Mouse (Mus musculus) hindbrain, embryonic 14.5 days (tissue): Measurements from ENCODE around the gene Msh6. TPM values are rescaled to one million over a fixed set of nuclear protein-coding genes. Genes with fewer than 3 reads are reported as not detected.
"Not testable (repeated sequence)": the region's sequence is repeated elsewhere in the genome, so short reads cannot be mapped to it uniquely, and the experiment has no call there.

Source experiments
- ATAC-seq: fragments of 200-750 bp; cut with Nextera tagmentation; 2 replicates; pipeline ENCODE4 v1.8.0; 2017; ENCODE audit warnings: moderate number of reproducible peaks, mild to moderate bottlenecking, moderate TSS enrichment, moderate library complexity; ENCODE audit not compliant: low FRiP score
- DNase-seq: peaks from one replicate; pipeline ENCODE4 v3.0.0-alpha.2; 2015; ENCODE audit warnings: low spot score
- H3K27ac ChIP-seq: fragments of 300-500 bp; sonication (generic); 2 replicates; pipeline ENCODE4 v1.5.1; 2014; ENCODE audit warnings: mild to moderate bottlenecking, moderate library complexity
- H3K27me3 ChIP-seq: fragments of 300-500 bp; sonication (generic); 2 replicates; pipeline ENCODE4 v1.6.1; 2014; ENCODE audit warnings: mild to moderate bottlenecking, low read length, mixed read lengths; ENCODE audit not compliant: control insufficient read depth, insufficient read depth
- H3K36me3 ChIP-seq: fragments of 300-500 bp; sonication (generic); replicated peaks from 2 replicates; pipeline ENCODE4 v1.6.1; 2014; ENCODE audit not compliant: control insufficient read depth, insufficient read depth
- H3K4me1 ChIP-seq: fragments of 300-500 bp; sonication (generic); replicated peaks from 2 replicates; pipeline ENCODE4 v1.6.1; 2014; ENCODE audit warnings: antibody characterized with exemption, low read length, mixed read lengths; ENCODE audit not compliant: control insufficient read depth, insufficient read depth
- H3K4me2 ChIP-seq: fragments of 300-500 bp; sonication (generic); replicated peaks from 2 replicates; pipeline ENCODE4 v1.6.1; 2014; ENCODE audit warnings: mild to moderate bottlenecking, moderate library complexity
- H3K4me3 ChIP-seq: fragments of 300-500 bp; sonication (generic); replicated peaks from 2 replicates; pipeline ENCODE4 v1.5.1; 2014; ENCODE audit warnings: mild to moderate bottlenecking, low read length
- H3K9ac ChIP-seq: fragments of 300-500 bp; sonication (generic); 2 replicates; pipeline ENCODE4 v1.6.1; 2014
- H3K9me3 ChIP-seq: fragments of 300-500 bp; sonication (generic); 2 replicates; pipeline ENCODE4 v1.6.1; 2016; ENCODE audit warnings: low read length; ENCODE audit not compliant: control insufficient read depth
- WGBS: fragments of 180-500 bp; shearing (Covaris S2); extraction: QIAGEN DNeasy Blood & Tissue Kit; methylation state at CpG from one replicate; pipeline ENCODE4 v1.1.7; 2014; 5-methylcytosine and 5-hydroxymethylcytosine counted together
- polyA plus RNA-seq: library from polyadenylated mRNA; unstranded; fragments of >200 nt; fragmentation: Nextera tagmentation; extraction: Ambion mirVana; gene quantifications from 2 replicates; pipeline ENCODE4 v1.2.1, GENCODE M21; 2014

Msh6 gene
- polyA plus RNA-seq, 1 experiment from 2014 or later = 28.2 TPM

DNA sequence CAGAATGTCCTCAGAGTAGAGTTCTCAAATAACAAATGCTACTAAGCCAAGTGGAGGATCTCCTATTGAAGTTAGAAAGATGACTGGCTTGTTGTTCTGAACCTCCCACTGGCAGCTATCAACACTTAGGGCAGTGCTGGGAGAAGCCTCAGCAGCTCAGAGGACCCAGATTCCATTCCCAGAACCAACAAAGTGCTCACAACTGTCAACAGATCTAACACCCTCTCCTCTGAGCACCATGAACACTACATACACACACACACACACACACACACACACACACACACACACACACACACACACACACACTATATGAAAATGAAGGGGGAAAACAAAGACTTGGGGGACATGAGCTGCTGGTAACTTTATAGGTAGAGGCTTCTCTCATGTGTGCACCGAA is 30.0 kb downstream of the Msh6 start:
- Histone ChIP-seq H3K9ac (no peak overlapping the region), H3K4me1 (no peaks in the 10 kb centered on the region), H3K27me3 (no peaks in the 10 kb centered on the region), H3K36me3 (peaks cover 84% of the 10 kb centered on the region), H3K4me3 (no peak overlapping the region), H3K9me3 (no peaks in the 10 kb centered on the region), H3K4me2 (no peak overlapping the region), H3K27ac (no peak overlapping the region)
- WGBS = 96% methylated on average over 1 of the region's 1 CpGs
- DNase-seq (no peak), ATAC-seq (no peak)

DNA sequence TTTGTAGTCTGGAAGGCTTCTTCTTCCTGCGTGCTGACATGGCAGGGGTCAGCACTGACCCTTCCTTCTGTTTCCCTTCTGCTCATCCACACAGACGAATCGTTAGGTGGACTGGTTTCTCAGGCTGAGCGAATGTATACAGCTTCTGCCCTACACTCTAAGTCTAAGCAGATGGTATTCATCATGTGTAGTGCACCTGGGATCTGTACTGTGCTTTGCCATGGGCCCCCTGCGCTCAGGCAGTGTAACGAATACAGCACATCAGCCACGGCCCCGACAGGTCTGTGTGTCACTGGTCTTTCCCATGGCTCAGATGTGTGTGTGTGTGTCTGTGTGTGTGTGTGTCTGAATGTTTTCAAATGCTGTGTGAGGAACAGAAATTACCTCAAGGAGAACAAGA is 32.1 kb downstream of the Msh6 start:
- H3K36me3 ChIP-seq = peaks cover 84% of the 10 kb centered on the region
- 92% methylated on average over 8 of the region's 8 CpGs for WGBS
- H3K27me3 ChIP-seq = no peaks in the 10 kb centered on the region

DNA sequence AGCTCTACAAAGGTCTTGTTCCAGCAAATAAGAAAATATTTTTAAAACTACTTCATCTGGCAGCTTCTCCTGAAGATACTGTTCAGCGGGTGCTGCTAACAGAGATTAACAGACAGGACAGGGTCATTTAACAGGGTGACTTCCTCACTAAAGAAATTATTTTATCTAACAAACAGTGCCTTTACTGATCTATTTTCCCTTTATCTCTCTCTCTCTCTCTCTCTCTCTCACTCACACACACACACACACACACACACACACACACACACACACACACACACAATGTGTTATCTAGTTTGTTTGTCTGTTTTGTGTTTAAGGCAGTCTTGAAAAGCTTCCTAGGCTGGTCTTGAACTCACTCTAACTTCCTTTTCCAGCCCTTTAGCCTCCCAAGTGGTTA is 39.6 kb downstream of the Msh6 start:
- Histone ChIP-seq H3K9me3 (no peaks in the 10 kb centered on the region), H3K36me3 (peaks cover 59% of the 10 kb centered on the region), H3K27me3 (no peaks in the 10 kb centered on the region), H3K4me2 (no peak overlapping the region), H3K27ac (no peak overlapping the region), H3K4me1 (peaks cover 4% of the 10 kb centered on the region; the same call in 1 of the 2 replicates), H3K4me3 (no peak overlapping the region), H3K9ac (no peak overlapping the region)
- 85% methylated on average over 1 of the region's 1 CpGs for WGBS
- DNase-seq = no peak
- no peak for ATAC-seq

More for the DNA sequence above, 32.1 kb downstream of the Msh6 start:
- ATAC-seq = no peak
- no peak overlapping the region for H3K27ac ChIP-seq
- no peak for DNase-seq
- H3K4me2 ChIP-seq = no peak overlapping the region
- no peaks in the 10 kb centered on the region for H3K9me3 ChIP-seq
- H3K4me3 ChIP-seq = no peak overlapping the region
- H3K9ac ChIP-seq = no peak overlapping the region
- no peaks in the 10 kb centered on the region for H3K4me1 ChIP-seq

DNA sequence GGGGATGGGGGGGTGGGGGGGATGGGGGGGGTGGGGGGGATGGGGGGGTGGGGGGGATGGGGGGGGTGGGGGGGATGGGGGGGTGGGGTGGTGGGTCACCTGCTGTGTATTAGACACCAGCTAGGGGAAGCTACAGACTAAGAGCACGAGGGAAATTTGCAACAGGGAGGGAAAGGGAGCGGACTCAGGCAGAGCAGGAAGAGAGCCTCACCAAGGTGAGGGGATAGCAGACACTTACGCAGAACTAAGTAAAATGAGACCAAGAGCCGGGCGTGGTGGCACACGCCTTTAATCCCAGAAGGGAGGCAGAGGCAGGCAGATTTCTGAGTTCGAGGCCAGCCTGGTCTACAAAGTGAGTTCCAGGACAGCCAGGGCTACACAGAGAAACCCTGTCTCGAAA is 41.2 kb downstream of the Msh6 start:
- 93% methylated on average over 8 of the region's 8 CpGs for WGBS

DNA sequence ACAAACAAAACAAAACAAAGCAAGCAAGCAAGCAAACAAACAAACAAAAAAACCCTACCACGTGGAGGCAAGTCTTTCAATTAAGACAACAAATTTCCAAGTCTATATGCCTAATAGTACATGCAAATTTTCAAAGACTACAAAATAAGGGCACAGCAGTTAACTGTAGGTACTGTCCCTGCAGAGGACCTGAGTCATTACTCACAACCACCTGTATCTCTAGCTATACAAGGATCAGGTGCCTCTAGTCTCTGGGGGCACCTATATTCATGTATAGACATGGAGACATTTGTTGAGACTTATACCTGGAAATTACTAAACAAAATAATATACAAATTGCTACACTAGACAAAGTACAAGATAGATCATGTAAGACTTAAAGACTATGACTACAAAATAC is 49.1 kb downstream of the Msh6 start:
- no peak overlapping the region for H3K9ac ChIP-seq
- no peak overlapping the region for H3K4me2 ChIP-seq
- no peak for ATAC-seq
- DNase-seq = no peak
- H3K36me3 ChIP-seq = no peaks in the 10 kb centered on the region
- H3K27me3 ChIP-seq = no peaks in the 10 kb centered on the region
- H3K4me3 ChIP-seq = no peak overlapping the region
- H3K9me3 ChIP-seq = no peaks in the 10 kb centered on the region
- H3K4me1 ChIP-seq = peaks cover 7% of the 10 kb centered on the region; the same call in 1 of the 2 replicates
- H3K27ac ChIP-seq = no peak overlapping the region
- 89% methylated on average over 1 of the region's 1 CpGs for WGBS

More for the DNA sequence above, 41.2 kb downstream of the Msh6 start:
- not testable (repeated sequence) for H3K27me3 ChIP-seq, H3K27ac ChIP-seq, ATAC-seq, DNase-seq, H3K9me3 ChIP-seq, H3K4me1 ChIP-seq, H3K4me2 ChIP-seq, H3K4me3 ChIP-seq, H3K9ac ChIP-seq
- H3K36me3 ChIP-seq = peaks cover 46% of the 10 kb centered on the region

DNA sequence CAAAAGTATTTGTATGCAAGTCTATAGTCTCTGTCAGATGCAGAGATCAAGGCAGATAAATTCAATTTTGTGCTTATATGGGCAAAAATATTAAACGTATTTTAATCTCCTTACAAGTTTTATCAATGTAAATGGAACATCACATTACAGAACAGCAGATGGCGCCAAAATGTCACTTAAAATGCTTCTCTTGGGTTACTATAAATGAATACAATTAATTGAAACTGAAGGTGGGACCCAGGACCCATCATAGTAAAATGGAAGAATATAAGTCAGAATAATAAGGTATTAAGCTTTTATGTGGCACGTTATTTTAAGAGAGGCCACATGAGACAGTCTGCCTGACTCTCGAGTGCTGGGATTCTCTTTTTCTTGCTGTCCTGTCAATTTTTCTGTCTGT is 50.4 kb downstream of the Msh6 start:
- Histone ChIP-seq H3K4me3 (no peak overlapping the region), H3K36me3 (no peaks in the 10 kb centered on the region), H3K27ac (no peak overlapping the region), H3K27me3 (no peaks in the 10 kb centered on the region), H3K4me1 (no peaks in the 10 kb centered on the region; the same call in 1 of the 2 replicates), H3K9ac (no peak overlapping the region), H3K4me2 (no peak overlapping the region), H3K9me3 (no peaks in the 10 kb centered on the region)
- DNase-seq (peak; percentile 84), ATAC-seq (no peak)
- WGBS = 37% methylated on average over 4 of the region's 4 CpGs

DNA sequence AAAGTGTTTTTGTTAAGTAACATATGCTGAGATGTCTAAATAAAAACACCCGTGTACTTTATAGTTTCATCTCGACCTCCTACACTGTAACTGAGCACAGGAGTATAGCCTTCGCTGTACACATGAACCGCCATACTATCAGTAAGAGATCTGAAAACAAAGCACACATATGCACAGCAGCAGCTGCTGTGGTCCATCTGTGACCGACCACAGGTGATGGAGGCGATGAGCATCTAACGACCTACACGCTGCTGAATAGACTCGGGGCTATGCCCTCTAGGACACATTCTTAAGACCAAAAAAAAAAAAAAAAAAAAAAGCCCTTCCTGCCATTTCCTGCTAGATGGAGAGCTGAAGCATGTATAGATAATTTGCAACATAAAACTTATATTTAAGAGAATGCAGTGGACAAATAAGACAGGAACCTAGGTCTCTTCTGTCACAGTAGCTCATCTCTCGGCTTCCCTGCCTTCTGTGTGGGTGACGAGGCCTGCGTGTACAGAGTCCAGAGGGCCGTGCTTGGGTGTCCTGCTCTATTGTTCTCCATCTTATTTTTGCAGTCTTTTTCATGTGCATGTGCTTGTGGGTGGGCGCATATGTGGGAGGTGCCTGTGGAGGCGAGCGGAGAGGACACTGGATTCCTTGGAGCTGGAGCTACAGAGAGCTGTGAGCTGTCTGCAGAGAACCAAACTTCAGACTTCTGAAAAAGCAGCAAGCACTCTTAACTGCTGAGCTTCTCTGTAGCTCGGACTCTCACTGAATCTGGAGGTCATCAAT is 54.5 kb downstream of the Msh6 start:
- Histone ChIP-seq H3K36me3 (no peaks in the 10 kb centered on the region), H3K9ac (no peak overlapping the region), H3K4me3 (no peak overlapping the region), H3K4me2 (no peak overlapping the region), H3K9me3 (no peaks in the 10 kb centered on the region), H3K27me3 (no peaks in the 10 kb centered on the region), H3K4me1 (no peaks in the 10 kb centered on the region; the same call in 1 of the 2 replicates), H3K27ac (no peak overlapping the region)
- no peak for DNase-seq
- ATAC-seq = no peak
- 74% methylated on average over 17 of the region's 17 CpGs for WGBS

DNA sequence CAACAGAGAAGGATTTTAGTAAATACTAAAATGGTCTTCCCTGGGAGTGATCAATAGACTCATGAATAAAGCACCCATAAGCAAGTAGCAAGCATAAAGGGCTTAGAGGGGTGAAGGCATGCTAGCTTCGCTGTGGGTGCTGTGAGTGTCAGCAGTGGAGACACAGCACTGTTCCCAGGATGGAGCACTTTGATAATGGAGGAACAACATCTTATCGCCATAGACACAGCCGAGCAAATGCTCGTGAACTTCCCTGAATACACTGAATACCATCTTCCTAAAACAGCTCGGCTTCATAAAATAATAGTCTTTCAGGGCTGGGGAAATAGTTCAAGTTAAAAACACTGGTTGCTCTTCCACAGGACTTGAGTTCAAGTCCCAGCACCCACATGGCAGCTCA is 56.9 kb downstream of the Msh6 start:
- ATAC-seq = no peak
- Histone ChIP-seq H3K36me3 (no peaks in the 10 kb centered on the region), H3K9ac (no peak overlapping the region), H3K9me3 (no peaks in the 10 kb centered on the region), H3K4me3 (no peak overlapping the region), H3K4me1 (no peaks in the 10 kb centered on the region; the same call in 1 of the 2 replicates), H3K27ac (no peak overlapping the region), H3K27me3 (no peaks in the 10 kb centered on the region), H3K4me2 (no peak overlapping the region)
- DNase-seq = no peak
- 85% methylated on average over 5 of the region's 5 CpGs for WGBS

DNA sequence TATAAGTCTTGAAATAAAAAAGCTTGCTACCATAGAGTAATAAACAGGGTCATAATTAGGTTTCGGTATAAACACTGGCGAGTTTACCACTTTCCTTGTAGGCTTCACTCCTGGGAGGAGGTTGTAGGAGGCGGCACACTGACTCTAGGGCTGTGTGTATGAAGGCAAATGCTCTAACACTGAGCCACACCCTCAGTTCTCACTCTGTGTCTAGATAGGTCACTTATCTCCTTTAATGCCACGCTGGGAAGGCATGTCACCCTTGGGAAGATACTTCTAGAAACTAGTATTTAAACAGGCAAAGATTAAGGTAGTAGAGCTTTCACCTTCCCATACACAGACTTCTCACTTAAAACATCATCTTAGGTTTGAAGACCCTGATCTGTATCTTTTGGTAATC is 59.6 kb downstream of the Msh6 start:
- no peak overlapping the region for H3K9ac ChIP-seq
- H3K4me2 ChIP-seq = no peak overlapping the region
- H3K27me3 ChIP-seq = no peaks in the 10 kb centered on the region
- no peak overlapping the region for H3K4me3 ChIP-seq
- no peaks in the 10 kb centered on the region; the same call in 1 of the 2 replicates for H3K4me1 ChIP-seq
- H3K9me3 ChIP-seq = no peaks in the 10 kb centered on the region
- DNase-seq = no peak
- no peak for ATAC-seq
- H3K27ac ChIP-seq = no peak overlapping the region
- 91% methylated on average over 4 of the region's 4 CpGs for WGBS
- H3K36me3 ChIP-seq = no peaks in the 10 kb centered on the region
